Mouse (Mus musculus): ENCODE measurements around the gene Serpinb2.

Gene Serpinb2

GRCm38 (mm10) chr1:107511252-107511651, at the start of gene Serpinb2:
Gene Serpinb2, plus strand, starts transcription at chr1:107511423.
- no peak for DNase-seq (ENCODE audit: low read depth, low spot score)

GRCm38 (mm10) chr1:107479909-107480308, 31.3 kb upstream of the Serpinb2 start:
- no peak for DNase-seq (ENCODE audit: low read depth, low spot score)

- DNase-seq (ENCODE audit: low read depth, low spot score) = peak; percentile 48
Observed at GRCm38 (mm10) chr1:107481452-107481851, 29.8 kb upstream of the Serpinb2 start.

- DNase-seq (ENCODE audit: low read depth, low spot score) = no peak
Observed at GRCm38 (mm10) chr1:107489577-107489976, 21.6 kb upstream of the Serpinb2 start.

GRCm38 (mm10) chr1:107496789-107497188, 14.4 kb upstream of the Serpinb2 start:
- no peak for DNase-seq (ENCODE audit: low read depth, low spot score)

GRCm38 (mm10) chr1:107502025-107502424, 9.2 kb upstream of the Serpinb2 start:
- no peak for DNase-seq (ENCODE audit: low read depth, low spot score)

GRCm38 (mm10) chr1:107503294-107503693, 7.9 kb upstream of the Serpinb2 start:
- no peak for DNase-seq (ENCODE audit: low read depth, low spot score)

- no peak for DNase-seq (ENCODE audit: low read depth, low spot score)
Observed at GRCm38 (mm10) chr1:107505898-107506562, 5.2 kb upstream of the Serpinb2 start.

GRCm38 (mm10) chr1:107512194-107513138, 1.2 kb downstream of the Serpinb2 start:
- DNase-seq (ENCODE audit: low read depth, low spot score) = no peak

GRCm38 (mm10) chr1:107513530-107513929, 2.3 kb downstream of the Serpinb2 start:
- DNase-seq (ENCODE audit: low read depth, low spot score) = no peak

- no peak for DNase-seq (ENCODE audit: low read depth, low spot score)
Observed at GRCm38 (mm10) chr1:107515839-107516498, 4.7 kb downstream of the Serpinb2 start.

- DNase-seq (ENCODE audit: low read depth, low spot score) = no peak
Observed at GRCm38 (mm10) chr1:107525592-107525991, 14.4 kb downstream of the Serpinb2 start.

GRCm38 (mm10) chr1:107528325-107529078, 17.3 kb downstream of the Serpinb2 start:
- DNase-seq (ENCODE audit: low read depth, low spot score) = no peak

- DNase-seq (ENCODE audit: low read depth, low spot score) = no peak
Observed at GRCm38 (mm10) chr1:107529365-107530052, 18.3 kb downstream of the Serpinb2 start.

GRCm38 (mm10) chr1:107533736-107534135, 22.5 kb downstream of the Serpinb2 start:
- DNase-seq (ENCODE audit: low read depth, low spot score) = no peak

- DNase-seq (ENCODE audit: low read depth, low spot score) = no peak
Observed at GRCm38 (mm10) chr1:107537435-107537834, 26.2 kb downstream of the Serpinb2 start.

- no peak for DNase-seq (ENCODE audit: low read depth, low spot score)
Observed at GRCm38 (mm10) chr1:107559494-107559893, 48.3 kb downstream of the Serpinb2 start.

GRCm38 (mm10) chr1:107562110-107562509, 50.9 kb downstream of the Serpinb2 start:
- DNase-seq (ENCODE audit: low read depth, low spot score) = no peak

GRCm38 (mm10) chr1:107565644-107566043, 54.4 kb downstream of the Serpinb2 start:
- DNase-seq (ENCODE audit: low read depth, low spot score) = no peak

GRCm38 (mm10) chr1:107576094-107576493, 64.9 kb downstream of the Serpinb2 start:
- DNase-seq (ENCODE audit: low read depth, low spot score) = no peak

GRCm38 (mm10) chr1:107577514-107577913, 66.3 kb downstream of the Serpinb2 start:
- no peak for DNase-seq (ENCODE audit: low read depth, low spot score)

Data from retina, postnatal 7 days (tissue).